Mouse (Mus musculus) bone marrow, adult 2 months (tissue): ENCODE measurements around the gene Lgi4. TPM values are rescaled to one million over a fixed set of nuclear protein-coding genes. Genes with fewer than 3 reads are reported as not detected.

Source experiments
- H3K27ac ChIP-seq: fragments of 200-500 bp; 2 replicates; pipeline ENCODE4 v1.5.1; 2012; ENCODE audit warnings: low read depth, mild to moderate bottlenecking, control low read depth, inconsistent platforms, low read length; ENCODE audit not compliant: control insufficient read depth, poor library complexity, insufficient read depth
- H3K4me1 ChIP-seq: fragments of 200-500 bp; 2 replicates; pipeline ENCODE4 v1.6.1; 2011; ENCODE audit warnings: low read length; ENCODE audit not compliant: control insufficient read depth, insufficient read depth
- H3K4me3 ChIP-seq: fragments of 200-500 bp; replicated peaks from 2 replicates; pipeline ENCODE3; 2011; ENCODE audit warnings: mild to moderate bottlenecking, low read depth, low read length, control low read depth; ENCODE audit not compliant: control insufficient read depth
- CTCF ChIP-seq: fragments of 200-500 bp; IDR thresholded peaks from 2 replicates; pipeline ENCODE4 v1.5.1; 2011; ENCODE audit warnings: low read length, control low read depth; ENCODE audit not compliant: control insufficient read depth, insufficient read depth
- POLR2A ChIP-seq: fragments of 200-500 bp; IDR thresholded peaks from 2 replicates; pipeline ENCODE4 v1.6.1; 2011; ENCODE audit warnings: low read depth, mild to moderate bottlenecking, control low read depth, low read length, borderline replicate concordance; ENCODE audit not compliant: control insufficient read depth
- WGBS: fragments of 180-500 bp; shearing (Covaris S2); methylation state at CpG from one replicate; pipeline ENCODE4 v1.1.7; 2018; 5-methylcytosine and 5-hydroxymethylcytosine counted together
- polyA plus RNA-seq: library from polyadenylated mRNA; stranded (reverse); fragments of >200 nt; gene quantifications from 2 replicates; pipeline ENCODE4 v1.2.4, GENCODE M21; 2011; ENCODE audit warnings: low replicate concordance; ENCODE audit not compliant: missing spikeins, insufficient read depth, insufficient read length

Gene Lgi4
- 0.23 and 2.3 TPM in 2 replicates for polyA plus RNA-seq

DNA sequence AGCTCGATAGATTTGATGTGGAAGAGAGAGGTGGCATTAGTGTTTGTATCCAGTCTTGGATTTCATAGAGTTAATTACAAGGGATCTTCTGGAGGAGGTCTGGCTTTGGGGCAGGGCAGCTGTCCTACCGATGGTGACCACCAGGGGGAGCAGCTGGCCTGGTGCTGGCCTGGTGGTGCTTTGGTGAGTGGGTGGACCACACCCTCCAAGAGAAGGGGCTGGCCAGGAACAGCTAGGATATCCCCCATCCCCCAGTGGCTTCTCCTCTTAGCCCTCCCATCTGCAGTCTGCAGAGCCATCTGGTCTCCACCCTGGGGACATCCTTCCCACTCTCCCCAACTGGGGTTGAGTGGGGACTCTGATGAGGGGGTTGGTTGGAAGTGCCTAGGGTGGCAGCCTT lies at the start of gene Lgi4:
Gene Lgi4, plus strand, starts transcription at position 235 of the 400 bp plus-strand sequence.
- TF ChIP-seq POLR2A: no peak
- peak; percentile 95 for TF ChIP-seq CTCF
- Histone ChIP-seq H3K27ac (no peak within 1 kb of the TSS), H3K4me3 (no peak within 1 kb of the TSS), H3K4me1 (no peaks in the 10 kb centered on the region)
- 4% methylated on average over 2 of the region's 2 CpGs for WGBS

DNA sequence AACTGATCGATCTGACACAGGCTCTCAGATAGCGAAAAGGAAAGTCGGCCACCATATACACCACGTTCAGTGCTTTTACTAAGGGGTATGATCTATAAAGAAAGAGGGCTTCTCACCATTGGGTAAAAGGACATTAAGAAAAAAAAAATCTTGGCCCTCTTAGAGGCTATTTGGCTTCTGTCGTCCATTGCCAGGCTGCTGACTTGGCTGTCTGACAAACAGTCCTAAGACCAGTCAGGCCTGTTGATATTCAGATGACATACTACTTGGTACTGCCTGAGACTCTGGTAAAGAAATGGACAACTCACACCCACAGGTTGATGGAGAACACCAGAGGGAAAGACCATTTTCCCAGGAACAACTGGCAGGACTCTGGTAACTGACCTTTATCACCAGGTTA lies 46.2 kb upstream of the Lgi4 start:
- H3K27ac ChIP-seq: no peak overlapping the region
- WGBS: 82% methylated on average over 5 of the region's 5 CpGs
- TF ChIP-seq POLR2A (no peak), CTCF (no peak)
- H3K4me1 ChIP-seq: peaks cover 3% of the 10 kb centered on the region; the same call in 1 of the 2 replicates
- H3K4me3 ChIP-seq: no peak overlapping the region

DNA sequence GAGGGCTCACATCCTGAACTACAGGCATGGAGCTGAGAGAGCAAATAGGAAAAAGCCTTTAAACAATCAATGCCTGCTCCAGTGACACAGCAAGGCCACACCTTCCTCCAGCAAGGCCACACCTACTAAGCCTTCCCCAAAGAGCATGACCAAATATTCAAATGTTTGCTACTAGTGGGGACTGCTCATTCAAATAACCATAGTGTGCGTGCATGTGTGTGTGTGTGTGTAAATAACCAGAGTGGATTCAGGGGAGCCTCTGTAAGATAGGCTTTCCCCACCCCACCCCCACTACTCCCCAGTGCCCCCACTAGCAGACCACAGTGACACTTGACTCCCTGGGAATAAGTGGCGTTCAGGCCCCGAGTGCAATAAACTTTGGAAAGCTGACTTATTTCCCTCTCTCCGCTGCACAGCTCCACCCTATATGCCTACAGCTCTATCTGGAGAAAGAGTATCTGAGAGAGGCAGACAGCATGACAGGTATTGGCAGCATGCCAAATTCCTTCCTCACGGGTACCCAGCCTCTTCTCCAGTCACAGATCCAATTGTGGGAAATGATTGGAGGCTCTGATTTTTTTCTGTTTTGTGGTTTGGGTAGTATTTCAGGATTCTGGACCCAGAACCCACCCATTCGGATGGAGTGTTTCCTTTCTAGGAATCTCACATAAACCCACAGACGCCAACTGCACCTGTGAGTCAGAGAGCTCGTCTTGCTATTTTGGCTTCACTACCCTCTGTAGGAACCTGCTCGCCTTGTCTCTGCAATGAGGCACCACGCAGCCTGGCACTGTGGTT lies 41.8 kb upstream of the Lgi4 start:
- 56% methylated on average over 10 of the region's 10 CpGs for WGBS

DNA sequence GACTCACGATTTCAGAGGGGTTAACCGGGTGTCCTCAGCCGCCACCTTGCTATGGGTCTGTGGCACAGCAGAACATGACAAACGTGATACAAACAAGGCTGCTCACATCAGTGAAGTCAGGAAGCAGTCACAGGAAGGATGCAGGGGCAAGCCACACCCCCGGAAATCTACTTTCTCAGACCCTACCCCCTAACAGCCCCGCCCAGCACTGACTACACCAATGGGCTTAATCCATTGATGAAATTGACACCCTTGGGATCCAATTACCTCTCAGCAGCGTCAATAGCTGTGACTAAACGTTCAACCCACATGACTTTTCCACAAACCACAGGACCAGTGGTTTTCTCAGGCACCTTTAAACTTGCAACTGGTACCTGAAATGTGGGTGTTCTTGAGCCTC lies 30.5 kb upstream of the Lgi4 start:
- peaks cover 8% of the 10 kb centered on the region for H3K4me1 ChIP-seq
- WGBS: 67% methylated on average over 8 of the region's 8 CpGs
- no peak for TF ChIP-seq POLR2A
- no peak for TF ChIP-seq CTCF
- H3K4me3 ChIP-seq: no peak overlapping the region
- H3K27ac ChIP-seq: no peak overlapping the region

More for the DNA sequence above, 41.8 kb upstream of the Lgi4 start:
- Histone ChIP-seq H3K4me3 (no peak overlapping the region), H3K4me1 (no peaks in the 10 kb centered on the region; the same call in 1 of the 2 replicates), H3K27ac (no peak overlapping the region)
- TF ChIP-seq CTCF (no peak), POLR2A (no peak)

DNA sequence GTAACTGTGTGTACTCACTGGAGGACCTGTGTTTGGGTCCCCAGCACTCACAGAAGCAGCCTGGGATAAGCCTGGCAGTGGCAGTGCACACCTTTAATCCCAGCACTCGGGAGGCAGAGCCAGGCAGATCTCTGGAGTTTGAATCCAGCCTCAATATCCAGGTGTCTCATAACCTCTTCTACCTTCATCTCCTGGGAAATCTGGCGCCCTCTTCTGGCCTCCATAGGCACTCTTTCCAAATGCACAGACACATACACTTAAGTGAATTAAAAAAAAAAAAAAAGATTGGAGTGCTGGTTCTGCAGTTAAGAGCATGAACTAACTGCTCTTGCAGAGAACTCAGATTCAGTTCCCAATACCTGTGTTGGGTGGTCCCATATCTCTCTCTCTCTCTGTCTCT lies 28.4 kb upstream of the Lgi4 start:
- peaks cover 17% of the 10 kb centered on the region for H3K4me1 ChIP-seq
- TF ChIP-seq POLR2A (no peak), CTCF (no peak)
- no peak overlapping the region for H3K27ac ChIP-seq
- WGBS: 52% methylated on average over 2 of the region's 2 CpGs
- no peak overlapping the region for H3K4me3 ChIP-seq

DNA sequence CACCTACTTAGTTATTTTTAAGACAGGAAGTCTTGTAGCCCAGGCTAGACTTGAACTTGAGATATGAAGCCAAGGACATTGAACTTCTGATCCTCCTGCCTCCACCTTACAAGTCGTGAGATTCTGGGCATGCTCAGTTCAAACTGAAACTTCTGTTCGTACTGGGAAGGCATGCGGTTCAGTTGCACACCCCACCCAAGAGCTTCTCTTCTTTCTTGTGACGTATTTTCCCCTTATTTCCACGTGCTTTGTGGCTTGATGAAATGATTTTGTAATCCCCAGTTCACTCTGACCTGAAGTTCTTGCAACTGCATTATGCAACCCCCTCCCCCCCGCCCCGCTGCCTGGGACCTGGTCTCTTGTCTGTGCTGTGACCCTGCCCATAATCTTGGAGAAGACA lies 27.4 kb upstream of the Lgi4 start:
- Histone ChIP-seq H3K27ac (peak overlapping the region; percentile 94), H3K4me1 (peaks cover 17% of the 10 kb centered on the region)

DNA sequence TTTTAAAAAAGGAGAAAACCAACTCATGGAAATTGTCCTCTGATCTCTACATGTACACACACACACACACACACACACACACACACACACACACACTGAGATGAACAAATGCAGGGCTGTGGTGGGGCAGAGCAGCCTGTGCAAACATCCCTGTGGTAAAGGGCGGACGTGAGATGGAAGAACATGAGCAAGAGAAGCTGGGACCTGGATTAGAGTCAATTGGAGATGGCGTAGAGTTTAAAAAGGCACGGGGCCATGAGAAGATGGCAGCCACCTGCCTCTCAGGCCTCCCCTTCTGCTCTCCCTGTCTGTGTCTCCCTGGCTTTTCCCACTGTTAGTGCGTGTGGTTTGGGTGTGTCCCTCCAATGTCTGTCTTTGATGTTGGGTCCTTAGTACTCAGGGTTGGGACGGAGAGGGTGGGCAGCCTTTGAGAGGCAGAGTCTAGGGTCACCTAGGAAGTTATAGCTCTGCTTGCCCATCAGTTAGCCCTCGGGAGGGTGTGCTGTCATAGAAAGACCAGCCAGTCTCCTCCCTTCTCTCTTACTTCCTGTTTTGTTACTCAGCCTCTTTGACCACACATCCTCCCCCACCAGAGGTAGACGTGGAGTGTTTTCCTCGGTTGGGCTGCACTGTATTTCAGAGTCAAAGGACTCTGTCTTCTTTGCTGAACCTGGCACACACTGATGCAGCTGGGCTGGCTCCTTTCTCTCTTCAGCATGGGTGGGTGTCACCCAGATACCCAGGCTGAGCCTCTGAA lies 25.6 kb upstream of the Lgi4 start:
- Histone ChIP-seq H3K4me3 (no peak overlapping the region), H3K27ac (peak overlapping the region; percentile 95), H3K4me1 (peaks cover 19% of the 10 kb centered on the region)
- 28% methylated on average over 9 of the region's 9 CpGs for WGBS
- TF ChIP-seq CTCF (0 out of 2 replicates have a peak, but pooled peaks have one; percentile 7), POLR2A (no peak)

More for the DNA sequence above, 27.4 kb upstream of the Lgi4 start:
- TF ChIP-seq POLR2A (no peak), CTCF (no peak)
- no peak overlapping the region for H3K4me3 ChIP-seq
- WGBS: 31% methylated on average over 7 of the region's 7 CpGs

DNA sequence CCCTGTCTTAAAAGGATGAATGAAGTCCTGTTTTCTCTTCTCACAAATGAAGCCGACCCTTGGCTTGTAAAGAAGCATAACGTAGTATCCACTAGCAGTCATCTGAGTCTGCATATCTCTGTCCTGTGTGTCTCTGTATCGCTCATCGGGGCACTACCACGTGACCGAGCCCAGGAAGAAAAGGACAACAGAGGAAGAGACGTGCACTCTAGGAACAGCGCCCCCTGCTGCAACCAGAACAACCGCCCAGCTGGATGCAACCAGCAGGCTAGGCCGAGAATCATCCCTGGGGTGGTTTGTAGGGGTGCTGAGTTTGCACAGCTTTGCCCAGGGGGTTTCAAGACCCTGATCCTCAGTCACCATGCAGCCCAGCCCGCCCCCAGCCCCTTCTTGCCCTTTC lies 24.4 kb upstream of the Lgi4 start:
- Histone ChIP-seq H3K27ac (peak overlapping the region; percentile 94), H3K4me1 (peaks cover 19% of the 10 kb centered on the region), H3K4me3 (no peak overlapping the region)
- TF ChIP-seq POLR2A (0 out of 2 replicates have a peak, but pooled peaks have one; percentile 4), CTCF (peak; percentile 79)
- 48% methylated on average over 11 of the region's 11 CpGs for WGBS
